Mouse (Mus musculus) midbrain, embryonic 13.5 days (tissue): Measurements from ENCODE around the gene Cd109. TPM values are rescaled to one million over a fixed set of nuclear protein-coding genes. Genes with fewer than 3 reads are reported as not detected.

ENCODE experiments used
- polyA plus RNA-seq: library from polyadenylated mRNA; unstranded; fragments of >200 nt; fragmentation: Nextera tagmentation; extraction: Ambion mirVana; gene quantifications from 2 replicates; pipeline ENCODE4 v1.2.1, GENCODE M21; 2015

Cd109 gene
- polyA plus RNA-seq, 1 experiment from 2014 or later: 1.4 TPM

Other genes starting within 250 kb of the Cd109 start
- 1.8 and 2.0 TPM in 2 replicates for gene Dppa5a, start 247.4 kb upstream of the Cd109 start, polyA plus RNA-seq
- 5.4 and 5.5 TPM in 2 replicates for gene Ooep, start 236.8 kb upstream of the Cd109 start, polyA plus RNA-seq
- gene Ddx43, start 219.8 kb upstream of the Cd109 start, polyA plus RNA-seq: 0.28 and 0.31 TPM in 2 replicates
- gene Cgas, start 172.3 kb upstream of the Cd109 start, polyA plus RNA-seq: 0.46 and 0.51 TPM in 2 replicates
- gene Mto1, start 167.3 kb upstream of the Cd109 start, polyA plus RNA-seq: 25.4 and 26.3 TPM in 2 replicates
- gene Gm17324, start 166.8 kb upstream of the Cd109 start, polyA plus RNA-seq: 0.58 and 1.0 TPM in 2 replicates
- gene Eef1a1, start 126.4 kb upstream of the Cd109 start, polyA plus RNA-seq: 3,693 and 3,771 TPM in 2 replicates
- gene Slc17a5, start 27.5 kb upstream of the Cd109 start, polyA plus RNA-seq: 16.3 and 17.2 TPM in 2 replicates